Mouse (Mus musculus) thymus, postnatal 10 days (tissue): ENCODE measurements around the gene Adra2c.

Experiments used
- DNase-seq, 2 experiments: peaks; one replicate each; pipeline ENCODE4 v3.0.0; 2021; ENCODE audit warnings: low spot score in 2 of 2

Adra2c gene

DNA sequence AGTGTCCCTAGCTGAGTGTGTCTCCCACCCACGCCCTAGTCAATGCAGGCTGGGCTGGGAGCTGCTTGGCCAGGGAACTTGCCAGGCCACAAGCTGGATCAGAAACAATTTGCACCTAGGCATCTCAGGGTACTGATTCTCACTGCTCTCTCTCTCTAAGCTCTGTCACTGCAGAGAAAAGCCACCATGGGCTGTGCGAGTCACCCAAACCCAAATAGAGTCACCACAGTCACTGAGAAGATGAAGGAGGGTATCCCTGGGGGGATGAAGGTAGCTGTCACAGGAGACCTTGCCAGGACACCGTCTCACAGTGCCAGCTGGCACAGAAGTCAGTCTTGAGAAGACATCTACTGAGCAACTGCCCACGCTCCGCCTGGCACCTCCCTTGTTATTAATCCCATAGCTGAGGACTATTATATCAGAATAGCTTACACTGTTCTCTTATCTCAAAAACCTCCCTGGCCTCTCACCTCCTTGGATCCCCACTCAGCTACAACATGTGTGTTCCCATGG, 33.7 kb downstream of the Adra2c start:
- no peak for DNase-seq

DNA sequence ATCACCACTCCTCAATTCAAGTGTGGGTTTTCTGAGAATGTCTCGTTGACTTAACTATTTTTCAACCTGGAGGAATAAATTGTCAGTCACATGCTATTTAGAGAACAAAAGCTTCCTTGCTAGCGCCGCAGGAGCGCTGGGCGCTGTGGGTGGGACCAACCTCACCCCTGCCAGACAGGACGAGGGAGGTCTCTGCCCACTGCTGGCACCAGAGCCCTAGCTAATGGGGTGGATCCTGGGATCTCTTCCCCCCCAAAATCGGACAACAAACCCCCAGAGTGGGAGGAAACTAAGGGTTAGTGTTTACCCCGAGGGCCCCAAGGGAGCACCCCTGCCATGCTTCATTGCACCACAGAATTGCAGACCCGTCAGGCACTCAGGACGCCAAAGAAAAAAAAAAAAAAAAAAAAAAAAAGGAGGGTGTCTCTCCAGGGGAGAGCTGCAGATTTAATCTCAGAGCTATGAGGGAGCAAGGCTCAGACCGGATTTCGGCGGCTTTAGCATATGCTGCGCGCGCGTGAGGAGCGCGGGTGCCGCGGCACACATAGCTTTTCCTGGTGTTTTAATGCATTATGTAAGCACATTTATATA, 35.2 kb downstream of the Adra2c start:
- no peak for DNase-seq

DNA sequence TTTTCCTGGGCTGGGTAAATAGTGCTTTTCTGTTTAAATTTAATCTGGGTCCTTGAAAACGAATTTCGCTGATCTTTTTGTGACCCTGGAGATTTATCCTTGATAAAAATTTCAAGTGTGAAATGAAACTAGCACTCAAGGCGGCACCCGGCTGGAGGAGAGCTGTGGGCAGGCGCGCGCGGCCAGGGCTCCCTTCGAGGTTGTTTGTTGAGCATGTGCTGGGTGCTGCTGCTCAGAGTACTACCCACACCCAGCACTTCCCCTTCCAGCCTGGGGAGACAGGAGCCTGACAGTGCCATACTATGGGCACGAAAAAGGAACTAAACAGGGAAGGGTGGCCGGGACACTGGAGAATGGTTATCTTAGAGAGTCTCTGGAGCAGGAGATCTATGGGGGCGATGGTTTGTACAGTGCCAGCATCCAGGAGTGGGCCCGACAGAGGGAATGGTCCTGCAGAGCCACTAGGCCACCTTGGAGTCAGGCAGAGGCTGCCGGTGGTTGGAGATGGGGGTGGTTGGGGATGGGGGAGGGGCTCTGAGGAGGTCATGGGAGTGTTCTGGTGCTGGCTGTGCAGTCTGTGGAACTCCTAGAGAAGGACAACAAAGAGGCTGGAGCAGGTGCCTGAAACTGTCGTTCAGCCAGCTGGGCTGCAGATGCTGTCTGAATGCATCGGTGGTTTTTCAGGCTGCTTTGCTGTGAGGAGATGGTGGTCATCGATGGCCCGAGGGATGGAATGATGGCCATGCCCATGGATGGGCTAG, 35.9 kb downstream of the Adra2c start:
- no peak for DNase-seq

DNA sequence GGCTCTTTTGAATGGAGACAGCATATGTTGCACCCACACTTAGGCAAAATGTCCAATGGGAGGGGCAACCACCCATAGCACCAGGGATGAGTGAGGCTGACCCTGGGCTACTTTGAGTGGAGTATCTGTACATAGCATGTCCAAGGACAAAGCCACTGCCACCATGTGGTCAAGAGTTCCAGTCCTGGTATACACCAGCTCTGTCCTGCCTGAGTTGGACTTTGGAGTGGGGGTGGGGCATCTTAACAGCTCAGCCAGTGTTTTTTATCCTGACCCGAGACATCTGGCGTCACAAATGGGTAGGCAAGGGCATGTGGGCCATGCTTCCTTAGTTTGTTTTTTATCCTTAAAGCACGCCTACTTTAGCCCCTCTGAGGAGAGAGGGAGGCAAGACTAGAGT, 36.5 kb downstream of the Adra2c start:
- DNase-seq, result no peak

DNA sequence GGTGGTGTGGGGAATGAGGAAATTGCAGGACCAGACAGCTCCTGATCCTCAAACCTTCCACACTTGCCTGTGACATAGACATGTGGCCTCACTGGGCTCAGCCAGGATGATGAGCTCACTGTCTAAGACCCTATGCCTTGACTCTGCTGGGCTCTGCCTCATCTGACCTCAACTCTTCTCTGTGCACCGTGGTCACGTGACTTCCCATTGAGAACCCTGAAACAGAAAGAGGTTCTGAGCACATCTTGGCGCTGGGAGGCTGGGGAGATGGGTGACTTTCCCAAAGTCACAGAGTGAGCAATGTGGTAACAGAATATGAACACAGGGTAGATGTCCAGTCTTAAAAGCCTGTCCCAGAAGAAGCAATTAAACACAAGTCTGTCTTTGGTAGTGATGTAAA, 37.1 kb downstream of the Adra2c start:
- DNase-seq, result no peak

DNA sequence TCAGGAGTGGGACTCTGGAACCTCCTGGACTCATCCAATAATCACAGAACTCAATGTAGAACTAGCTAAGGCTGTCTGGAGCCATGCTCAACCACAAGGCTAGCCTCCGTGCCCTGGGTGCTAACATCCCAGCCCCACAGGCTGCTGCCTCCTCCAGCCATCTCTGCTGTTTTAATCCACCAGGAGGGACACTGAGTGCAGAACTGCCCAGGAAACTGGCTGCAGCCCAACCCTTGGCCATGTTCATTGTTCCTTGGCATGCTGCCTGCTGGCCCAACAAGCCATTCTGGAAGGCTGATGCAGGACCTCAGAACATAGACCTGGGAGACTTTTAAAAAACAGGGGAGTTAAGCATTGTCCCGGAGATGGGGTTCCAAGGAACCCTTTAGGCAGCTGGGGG, 42.5 kb downstream of the Adra2c start:
- no peak for DNase-seq

DNA sequence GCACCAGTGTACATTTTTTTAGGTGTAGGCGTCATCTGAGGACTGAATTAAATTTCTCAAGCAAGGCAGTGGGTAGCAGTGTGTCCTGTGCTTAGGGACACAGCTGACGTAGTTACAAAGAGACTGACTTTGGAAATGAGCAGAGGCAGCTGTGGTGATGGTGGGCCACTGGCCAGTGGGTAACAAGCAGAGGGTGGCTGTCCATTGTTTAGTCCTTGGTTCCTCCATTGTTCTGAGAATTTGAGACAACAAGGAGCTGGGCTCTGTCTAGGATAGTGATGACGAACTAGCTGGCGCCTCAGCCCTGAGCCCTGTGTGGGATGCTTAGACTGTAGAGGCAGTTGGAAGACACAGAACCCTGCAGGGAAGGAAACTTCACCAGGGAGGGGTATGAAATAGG, 52.7 kb downstream of the Adra2c start:
- no peak for DNase-seq
